Mouse (Mus musculus): ENCODE data around the gene Eya2. TPM values are rescaled to one million over a fixed set of nuclear protein-coding genes. Genes with fewer than 3 reads are reported as not detected.

Eya2 gene
- total and polyA plus RNA-seq, 3 experiments: not detected

DNA sequence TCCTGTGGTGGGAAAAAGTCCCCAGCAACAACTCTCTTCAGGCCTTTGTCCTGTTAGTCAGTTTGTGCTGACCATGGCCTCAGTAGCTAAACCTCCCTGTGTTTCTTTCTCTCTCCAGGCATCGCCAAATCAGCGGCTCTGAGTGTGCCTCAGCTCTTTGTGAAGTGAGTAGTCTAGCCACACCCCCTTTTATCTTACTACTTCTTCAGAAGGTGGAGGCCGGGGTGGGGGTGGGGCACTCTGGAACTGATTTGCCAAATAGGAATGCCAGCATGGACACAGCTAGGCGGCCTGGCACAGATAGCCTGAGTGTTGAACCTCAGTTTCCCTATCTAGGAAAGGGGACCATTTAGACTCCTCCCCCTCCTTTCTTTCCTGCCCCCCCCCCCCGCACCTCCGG, 87.9 kb downstream of the Eya2 start:
- no peaks in the 10 kb centered on the region for H3K4me1 ChIP-seq (ENCODE audit: control insufficient read depth in 1 of 2, insufficient read depth in 2 of 2, low read length in 2 of 2)
- no peak overlapping the region for H3K27ac ChIP-seq (ENCODE audit: control insufficient read depth, low read depth, low read length)
- no peak for TF ChIP-seq GATA1 (IDR thresholded peaks at IDR 0.05; ENCODE audit: low read depth, low read length)
- TF ChIP-seq USF2 (IDR thresholded peaks at IDR 0.05; ENCODE audit: borderline replicate concordance in 1 of 2, insufficient read depth in 1 of 2, low read depth in 1 of 2, low read length in 2 of 2): no peak
- TF ChIP-seq RAD21 (IDR thresholded peaks at IDR 0.05; ENCODE audit: low read depth, low read length): no peak
- H3K27me3 ChIP-seq (ENCODE audit: control insufficient read depth in 1 of 2, insufficient read depth in 2 of 2, low read length in 2 of 2): no peaks in the 10 kb centered on the region
- H3K4me3 ChIP-seq (ENCODE audit: control insufficient read depth in 1 of 2, insufficient read depth in 1 of 2, low read depth in 2 of 2, low read length in 2 of 2): no peak overlapping the region
- H3K36me3 ChIP-seq (ENCODE audit: control insufficient read depth in 1 of 2, insufficient read depth in 2 of 2, low read length in 2 of 2): no peaks in the 10 kb centered on the region
- no peaks in the 10 kb centered on the region for H3K79me2 ChIP-seq (ENCODE audit: control insufficient read depth, insufficient read depth, low read length, poor library complexity)
- no peaks in the 10 kb centered on the region for H3K9me3 ChIP-seq (replicated peaks; ENCODE audit: insufficient read depth, low read length)
- H3K9ac ChIP-seq (ENCODE audit: control insufficient read depth, low read depth, low read length, poor library complexity, severe bottlenecking): no peak overlapping the region
- DNase-seq (ENCODE audit: low read depth, low spot score): no peak

DNA sequence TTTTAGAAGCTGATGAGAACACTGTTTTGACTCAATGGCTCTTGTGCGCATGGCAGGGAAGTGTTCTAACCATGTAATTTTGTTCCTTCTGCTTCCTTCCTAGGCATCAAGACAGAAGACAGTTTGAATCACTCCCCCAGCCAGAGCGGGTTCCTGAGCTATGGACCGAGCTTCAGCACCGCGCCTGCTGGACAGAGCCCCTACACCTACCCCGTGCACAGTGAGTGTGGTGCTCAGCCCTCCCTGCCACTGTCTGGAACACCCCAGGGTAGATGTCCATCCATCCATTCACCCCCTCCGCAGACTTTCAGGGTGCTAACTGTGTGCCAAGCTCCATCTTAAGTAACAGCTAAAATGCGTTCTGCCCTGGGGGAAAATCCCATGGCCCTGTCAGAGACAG, 92.7 kb downstream of the Eya2 start:
- H3K79me2 ChIP-seq (ENCODE audit: control insufficient read depth, insufficient read depth, low read length, poor library complexity): no peaks in the 10 kb centered on the region
- H3K9me3 ChIP-seq (replicated peaks; ENCODE audit: insufficient read depth, low read length): no peaks in the 10 kb centered on the region
- H3K4me3 ChIP-seq (ENCODE audit: control insufficient read depth in 1 of 2, insufficient read depth in 1 of 2, low read depth in 2 of 2, low read length in 2 of 2): no peak overlapping the region
- H3K27me3 ChIP-seq (ENCODE audit: control insufficient read depth in 1 of 2, insufficient read depth in 2 of 2, low read length in 2 of 2): no peaks in the 10 kb centered on the region
- TF ChIP-seq CHD2 (IDR thresholded peaks at IDR 0.05; ENCODE audit: low read length) (no peak), MYC (IDR thresholded peaks at IDR 0.05; ENCODE audit: low read depth, low read length) (no peak), MYB (IDR thresholded peaks at IDR 0.05; ENCODE audit: low read depth, low read length) (no peak), SIN3A (IDR thresholded peaks at IDR 0.05; ENCODE audit: low read length) (no peak), TCF12 (IDR thresholded peaks at IDR 0.05; ENCODE audit: low read depth, low read length) (no peak), NRF1 (IDR thresholded peaks at IDR 0.05; ENCODE audit: insufficient read depth, low read depth, low read length, poor library complexity, severe bottlenecking) (no peak), POLR2A (IDR thresholded peaks at IDR 0.05; ENCODE audit: control insufficient read depth in 1 of 2, insufficient read depth in 1 of 2, low read depth in 1 of 2, low read length in 2 of 2, poor library complexity in 1 of 2) (no peak), UBTF (IDR thresholded peaks at IDR 0.05; ENCODE audit: borderline replicate concordance, insufficient read depth, low read depth, low read length) (no peak), BHLHE40 (IDR thresholded peaks at IDR 0.05; ENCODE audit: borderline replicate concordance, low read depth, low read length) (no peak), MAZ (IDR thresholded peaks at IDR 0.05; ENCODE audit: low read depth, low read length) (no peak), ZMIZ1 (IDR thresholded peaks at IDR 0.05; ENCODE audit: low read depth, low read length) (no peak)
- DNase-seq (ENCODE audit: low read depth, low spot score): no peak
- no peaks in the 10 kb centered on the region for H3K4me1 ChIP-seq (ENCODE audit: control insufficient read depth in 1 of 2, insufficient read depth in 2 of 2, low read length in 2 of 2)
- H3K9ac ChIP-seq (ENCODE audit: control insufficient read depth, low read depth, low read length, poor library complexity, severe bottlenecking): no peak overlapping the region
- H3K36me3 ChIP-seq (ENCODE audit: control insufficient read depth in 1 of 2, insufficient read depth in 2 of 2, low read length in 2 of 2): no peaks in the 10 kb centered on the region
- no peak overlapping the region for H3K27ac ChIP-seq (ENCODE audit: control insufficient read depth, low read depth, low read length)

DNA sequence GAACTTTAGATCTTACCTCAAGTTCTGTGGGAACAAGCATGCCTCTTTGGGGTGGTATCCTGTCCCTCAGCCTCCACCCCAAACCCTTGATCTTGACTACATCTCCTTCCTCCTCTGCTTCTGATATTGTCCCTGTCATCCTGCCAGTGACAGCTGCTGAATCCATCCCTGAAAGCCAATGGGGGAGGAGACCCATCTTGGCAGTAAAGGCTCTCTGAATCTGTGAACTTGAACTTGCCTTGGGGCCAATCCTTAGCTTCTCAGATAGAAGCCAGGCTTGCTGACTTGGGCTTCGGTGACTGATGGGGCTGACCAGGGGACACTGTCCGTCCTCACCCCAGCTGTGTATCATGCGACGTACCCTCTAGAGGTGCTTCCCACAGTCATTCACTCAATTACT, 94.1 kb downstream of the Eya2 start:
- no peaks in the 10 kb centered on the region for H3K27me3 ChIP-seq (ENCODE audit: control insufficient read depth in 1 of 2, insufficient read depth in 2 of 2, low read length in 2 of 2)
- TF ChIP-seq ETS1 (IDR thresholded peaks at IDR 0.05; ENCODE audit: low read depth, low read length): no peak
- no peak for TF ChIP-seq TAL1 (IDR thresholded peaks at IDR 0.05; ENCODE audit: low read length)
- TF ChIP-seq UBTF (IDR thresholded peaks at IDR 0.05; ENCODE audit: borderline replicate concordance, insufficient read depth, low read depth, low read length): no peak
- TF ChIP-seq RCOR1 (IDR thresholded peaks at IDR 0.05; ENCODE audit: low read depth, low read length): no peak
- TF ChIP-seq POLR2AphosphoS5 (IDR thresholded peaks at IDR 0.05; ENCODE audit: borderline replicate concordance, low read depth, low read length): no peak
- no peak for TF ChIP-seq JUND (IDR thresholded peaks at IDR 0.05; ENCODE audit: low read depth, low read length)
- no peak for TF ChIP-seq BHLHE40 (IDR thresholded peaks at IDR 0.05; ENCODE audit: borderline replicate concordance, low read depth, low read length)
- no peak for TF ChIP-seq ZMIZ1 (IDR thresholded peaks at IDR 0.05; ENCODE audit: low read depth, low read length)
- no peak for TF ChIP-seq NELFE (IDR thresholded peaks at IDR 0.05; ENCODE audit: low read depth, low read length)
- TF ChIP-seq SMC3 (IDR thresholded peaks at IDR 0.05; ENCODE audit: low read depth, low read length): no peak
- no peak for TF ChIP-seq POLR2A (IDR thresholded peaks at IDR 0.05; ENCODE audit: control insufficient read depth in 1 of 2, insufficient read depth in 1 of 2, low read depth in 1 of 2, low read length in 2 of 2, poor library complexity in 1 of 2)
- no peaks in the 10 kb centered on the region for H3K9me3 ChIP-seq (replicated peaks; ENCODE audit: insufficient read depth, low read length)
- no peak overlapping the region for H3K4me3 ChIP-seq (ENCODE audit: control insufficient read depth in 1 of 2, insufficient read depth in 1 of 2, low read depth in 2 of 2, low read length in 2 of 2)
- no peak overlapping the region for H3K27ac ChIP-seq (ENCODE audit: control insufficient read depth, low read depth, low read length)
- no peaks in the 10 kb centered on the region for H3K79me2 ChIP-seq (ENCODE audit: control insufficient read depth, insufficient read depth, low read length, poor library complexity)
- no peak for DNase-seq (ENCODE audit: low read depth, low spot score)
- H3K9ac ChIP-seq (ENCODE audit: control insufficient read depth, low read depth, low read length, poor library complexity, severe bottlenecking): no peak overlapping the region
- H3K36me3 ChIP-seq (ENCODE audit: control insufficient read depth in 1 of 2, insufficient read depth in 2 of 2, low read length in 2 of 2): no peaks in the 10 kb centered on the region
- no peaks in the 10 kb centered on the region for H3K4me1 ChIP-seq (ENCODE audit: control insufficient read depth in 1 of 2, insufficient read depth in 2 of 2, low read length in 2 of 2)
